Mouse (Mus musculus) limb, embryonic 11.5 days (tissue): ENCODE data around the gene Rxfp2. TPM values are rescaled to one million over a fixed set of nuclear protein-coding genes. Genes with fewer than 3 reads are reported as not detected.

Source experiments
- ATAC-seq: fragments of 200-750 bp; cut with Nextera tagmentation; 2 replicates; pipeline ENCODE4 v1.8.0; 2017; ENCODE audit warnings: low read depth; ENCODE audit not compliant: insufficient number of reproducible peaks, low FRiP score, low TSS enrichment
- DNase-seq: peaks from one replicate; pipeline ENCODE4 v3.0.0-alpha.2; 2015; ENCODE audit warnings: low spot score
- H3K27ac ChIP-seq: fragments of 300-500 bp; sonication (generic); replicated peaks from 2 replicates; pipeline ENCODE4 v1.5.1; 2014; ENCODE audit warnings: low read depth, mild to moderate bottlenecking, low read length
- H3K27me3 ChIP-seq: fragments of 300-500 bp; sonication (generic); 2 replicates; pipeline ENCODE4 v1.6.1; 2014; ENCODE audit warnings: mild to moderate bottlenecking, low read length, mixed read lengths; ENCODE audit not compliant: control insufficient read depth, insufficient read depth
- H3K36me3 ChIP-seq: fragments of 300-500 bp; sonication (generic); 2 replicates; pipeline ENCODE4 v1.6.1; 2014; ENCODE audit warnings: mild to moderate bottlenecking, low read length, moderate library complexity, mixed read lengths; ENCODE audit not compliant: control insufficient read depth, insufficient read depth
- H3K4me1 ChIP-seq: fragments of 300-500 bp; sonication (generic); 2 replicates; pipeline ENCODE4 v1.6.1; 2014; ENCODE audit warnings: low read length, mixed read lengths; ENCODE audit not compliant: control insufficient read depth, insufficient read depth
- H3K4me2 ChIP-seq: fragments of 300-500 bp; sonication (generic); 2 replicates; pipeline ENCODE4 v1.6.1; 2014; ENCODE audit warnings: low read depth, mild to moderate bottlenecking, moderate library complexity; ENCODE audit not compliant: severe bottlenecking
- H3K4me3 ChIP-seq: fragments of 300-500 bp; sonication (generic); 2 replicates; pipeline ENCODE4 v1.5.1; 2014; ENCODE audit warnings: low read depth, low read length
- H3K9ac ChIP-seq: fragments of 300-500 bp; sonication (generic); 2 replicates; pipeline ENCODE4 v1.6.1; 2014; ENCODE audit warnings: mild to moderate bottlenecking, low read length
- H3K9me3 ChIP-seq: fragments of 300-500 bp; sonication (generic); 2 replicates; pipeline ENCODE4 v1.6.1; 2016; ENCODE audit warnings: low read length; ENCODE audit not compliant: control insufficient read depth
- WGBS: fragments of 180-500 bp; shearing (Covaris S2); extraction: QIAGEN DNeasy Blood & Tissue Kit; methylation state at CpG from one replicate; pipeline ENCODE4 v1.1.7; 2014; 5-methylcytosine and 5-hydroxymethylcytosine counted together
- polyA plus RNA-seq: library from polyadenylated mRNA; unstranded; fragments of >200 nt; fragmentation: Nextera tagmentation; extraction: Ambion mirVana; gene quantifications from 2 replicates; pipeline ENCODE4 v1.2.1, GENCODE M21; 2014

The Rxfp2 gene
- 1.8 and 2.0 TPM in 2 replicates for polyA plus RNA-seq

GRCm38 (mm10) chr5:150018656-150019055 lies at the start of gene Rxfp2:
Rxfp2 (plus strand) TSS chr5:150018675.
- Histone ChIP-seq H3K27ac (no peak within 1 kb of the TSS), H3K4me3 (no peak within 1 kb of the TSS), H3K4me2 (no peak within 1 kb of the TSS), H3K4me1 (peaks cover 3% of the 10 kb centered on the region; the same call in 1 of the 2 replicates), H3K36me3 (no peaks in the 10 kb centered on the region), H3K9me3 (no peaks in the 10 kb centered on the region), H3K9ac (no peak within 1 kb of the TSS), H3K27me3 (no peaks in the 10 kb centered on the region)
- ATAC-seq = no peak
- DNase-seq = no peak
- WGBS = 37% methylated on average over 19 of the region's 19 CpGs

- H3K4me1 ChIP-seq = no peaks in the 10 kb centered on the region
- WGBS = 89% methylated on average over 11 of the region's 11 CpGs
Observed at GRCm38 (mm10) chr5:149970261-149970660, 48.2 kb upstream of the Rxfp2 start.

GRCm38 (mm10) chr5:149977027-149977426 lies 41.4 kb upstream of the Rxfp2 start:
- H3K4me2 ChIP-seq = no peak overlapping the region
- ATAC-seq = no peak

More at GRCm38 (mm10) chr5:149970261-149970660, 48.2 kb upstream of the Rxfp2 start:
- Histone ChIP-seq H3K4me3 (no peak overlapping the region), H3K4me2 (no peak overlapping the region), H3K27me3 (no peaks in the 10 kb centered on the region), H3K9me3 (no peaks in the 10 kb centered on the region), H3K27ac (no peak overlapping the region), H3K9ac (no peak overlapping the region), H3K36me3 (no peaks in the 10 kb centered on the region)
- DNase-seq = no peak
- no peak for ATAC-seq

GRCm38 (mm10) chr5:149983621-149984020 lies 34.9 kb upstream of the Rxfp2 start:
- Histone ChIP-seq H3K36me3 (no peaks in the 10 kb centered on the region), H3K4me3 (no peak overlapping the region), H3K4me1 (0 out of 2 replicates have a peak, but pooled peaks cover 3% of the 10 kb centered on the region), H3K27me3 (no peaks in the 10 kb centered on the region), H3K9me3 (no peaks in the 10 kb centered on the region), H3K27ac (no peak overlapping the region), H3K9ac (no peak overlapping the region), H3K4me2 (no peak overlapping the region)
- DNase-seq = no peak
- ATAC-seq = no peak
- WGBS = 81% methylated on average over 4 of the region's 4 CpGs

More at GRCm38 (mm10) chr5:149977027-149977426, 41.4 kb upstream of the Rxfp2 start:
- Histone ChIP-seq H3K27me3 (no peaks in the 10 kb centered on the region), H3K9me3 (no peaks in the 10 kb centered on the region), H3K36me3 (no peaks in the 10 kb centered on the region), H3K4me3 (no peak overlapping the region), H3K9ac (no peak overlapping the region), H3K4me1 (no peaks in the 10 kb centered on the region), H3K27ac (no peak overlapping the region)
- 77% methylated on average over 2 of the region's 2 CpGs for WGBS
- DNase-seq = no peak

- no peaks in the 10 kb centered on the region for H3K9me3 ChIP-seq
- peaks cover 10% of the 10 kb centered on the region for H3K4me1 ChIP-seq
- ATAC-seq (no peak), DNase-seq (no peak)
- WGBS = 75% methylated on average over 5 of the region's 5 CpGs
- no peak overlapping the region for H3K9ac ChIP-seq
- H3K27ac ChIP-seq = no peak overlapping the region
- no peak overlapping the region for H3K4me3 ChIP-seq
- H3K36me3 ChIP-seq = no peaks in the 10 kb centered on the region
- H3K4me2 ChIP-seq = no peak overlapping the region
- H3K27me3 ChIP-seq = no peaks in the 10 kb centered on the region
Observed at GRCm38 (mm10) chr5:149994578-149994977, 23.9 kb upstream of the Rxfp2 start.

- H3K27ac ChIP-seq = no peak overlapping the region
- no peak overlapping the region for H3K4me2 ChIP-seq
- H3K4me3 ChIP-seq = no peak overlapping the region
- ATAC-seq (no peak), DNase-seq (no peak)
- H3K9me3 ChIP-seq = no peaks in the 10 kb centered on the region
- H3K27me3 ChIP-seq = no peaks in the 10 kb centered on the region
- 92% methylated on average over 4 of the region's 4 CpGs for WGBS
- peaks cover 6% of the 10 kb centered on the region for H3K4me1 ChIP-seq
- no peak overlapping the region for H3K9ac ChIP-seq
- H3K36me3 ChIP-seq = no peaks in the 10 kb centered on the region
Observed at GRCm38 (mm10) chr5:149996614-149997013, 21.9 kb upstream of the Rxfp2 start.

GRCm38 (mm10) chr5:149997321-149998034 lies 21.0 kb upstream of the Rxfp2 start:
- DNase-seq (no peak), ATAC-seq (no peak)
- Histone ChIP-seq H3K27ac (no peak overlapping the region), H3K27me3 (no peaks in the 10 kb centered on the region), H3K36me3 (no peaks in the 10 kb centered on the region), H3K9me3 (no peaks in the 10 kb centered on the region), H3K4me1 (peaks cover 6% of the 10 kb centered on the region), H3K4me3 (no peak overlapping the region), H3K4me2 (no peak overlapping the region), H3K9ac (no peak overlapping the region)
- 78% methylated on average over 22 of the region's 22 CpGs for WGBS

GRCm38 (mm10) chr5:149998311-149998710 lies 20.2 kb upstream of the Rxfp2 start:
- no peak for ATAC-seq
- H3K4me3 ChIP-seq = no peak overlapping the region
- H3K27ac ChIP-seq = no peak overlapping the region
- peaks cover 6% of the 10 kb centered on the region for H3K4me1 ChIP-seq
- no peaks in the 10 kb centered on the region for H3K9me3 ChIP-seq
- 54% methylated on average over 7 of the region's 7 CpGs for WGBS
- no peaks in the 10 kb centered on the region for H3K27me3 ChIP-seq
- H3K36me3 ChIP-seq = no peaks in the 10 kb centered on the region
- H3K9ac ChIP-seq = no peak overlapping the region
- H3K4me2 ChIP-seq = no peak overlapping the region
- DNase-seq = no peak
